Mouse (Mus musculus) frontal cortex, postnatal 14 days (tissue): ENCODE data around the gene Mettl2.

Source experiments
- DNase-seq, 2 experiments: peaks; one replicate each; pipeline ENCODE4 v3.0.0; 2022; ENCODE audit warnings: low spot score in 2 of 2

The Mettl2 gene

DNA sequence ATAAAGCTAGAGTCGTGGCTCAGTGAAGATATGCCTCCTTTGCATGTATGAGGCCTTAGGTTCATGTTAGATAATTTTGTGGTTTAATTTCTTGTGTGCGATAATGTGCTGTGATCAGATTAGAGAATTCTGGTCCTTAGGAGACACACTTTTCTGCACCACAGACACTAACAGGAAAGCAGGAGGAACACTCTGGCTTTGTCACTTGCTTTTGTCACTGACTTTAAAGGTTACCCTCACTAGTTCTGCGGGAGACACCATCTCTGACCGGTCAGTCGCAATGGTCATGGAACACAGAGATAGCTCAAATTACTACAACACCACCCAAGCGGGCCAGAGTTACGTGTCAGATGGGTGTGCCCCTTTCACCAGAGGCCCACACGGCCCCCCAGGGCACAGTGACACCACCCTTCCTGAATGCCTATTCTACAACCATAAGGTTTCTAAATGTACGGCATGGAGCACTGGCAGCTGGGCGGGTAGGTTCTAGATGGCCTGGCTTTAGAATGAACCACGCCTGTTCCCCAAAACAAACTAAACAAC is 26.2 kb downstream of the Mettl2 start:
- no peak for DNase-seq

DNA sequence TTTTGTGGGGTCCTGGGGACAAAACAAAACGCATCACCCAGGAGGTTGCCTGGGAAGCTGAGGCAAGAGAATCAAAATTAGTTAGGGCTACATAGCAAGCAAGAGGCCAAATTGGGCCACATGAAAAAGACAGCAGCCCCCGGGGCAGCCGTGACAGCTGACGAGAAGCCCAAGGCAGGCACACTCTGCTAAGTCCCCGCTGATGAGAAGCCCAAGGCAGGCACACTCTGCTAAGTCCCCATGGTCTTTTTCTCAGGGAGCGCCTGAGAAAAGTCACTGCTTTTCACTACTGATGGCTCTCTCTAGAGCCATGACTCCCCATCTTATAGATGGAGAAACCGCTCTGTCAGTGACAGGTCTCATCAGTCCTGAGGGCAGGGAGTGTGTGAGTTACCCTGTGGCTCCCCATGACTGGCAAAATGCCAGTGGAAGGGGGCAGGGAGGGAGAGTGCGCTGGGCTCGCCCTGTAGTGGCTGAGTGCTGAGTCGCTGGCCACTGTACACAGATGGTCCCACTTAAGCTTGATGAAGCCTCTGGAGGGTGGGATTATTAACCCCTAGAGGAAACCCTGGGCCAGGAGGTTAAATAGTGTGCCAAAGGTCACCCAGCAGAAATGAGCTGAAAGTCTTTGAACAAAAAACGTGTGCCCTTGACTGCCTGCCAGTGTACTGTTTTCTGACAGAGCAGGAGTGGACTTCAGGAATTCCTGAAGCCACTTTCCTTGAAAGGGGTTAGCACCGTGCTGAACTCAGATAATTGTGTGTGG is 27.0 kb downstream of the Mettl2 start:
- no peak for DNase-seq

DNA sequence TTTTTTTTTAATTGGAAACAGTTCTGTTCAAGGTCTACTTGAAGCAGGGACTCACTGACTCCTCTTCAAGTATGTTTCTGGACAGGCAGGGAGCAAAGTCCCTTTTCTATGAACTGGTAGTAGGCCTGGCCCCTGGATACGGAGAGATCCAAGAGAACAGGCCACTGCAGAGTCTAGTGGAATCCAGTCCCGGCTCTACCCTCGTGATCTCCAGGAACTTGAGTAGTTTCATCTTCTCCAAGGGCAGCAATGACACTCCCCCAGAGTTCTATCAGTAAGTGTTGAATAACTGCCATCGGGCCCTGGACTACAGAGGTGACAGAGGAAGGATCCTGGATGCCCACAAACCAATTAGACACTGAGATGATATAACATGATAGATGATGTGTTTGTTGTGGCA is 29.7 kb downstream of the Mettl2 start:
- DNase-seq, result no peak

DNA sequence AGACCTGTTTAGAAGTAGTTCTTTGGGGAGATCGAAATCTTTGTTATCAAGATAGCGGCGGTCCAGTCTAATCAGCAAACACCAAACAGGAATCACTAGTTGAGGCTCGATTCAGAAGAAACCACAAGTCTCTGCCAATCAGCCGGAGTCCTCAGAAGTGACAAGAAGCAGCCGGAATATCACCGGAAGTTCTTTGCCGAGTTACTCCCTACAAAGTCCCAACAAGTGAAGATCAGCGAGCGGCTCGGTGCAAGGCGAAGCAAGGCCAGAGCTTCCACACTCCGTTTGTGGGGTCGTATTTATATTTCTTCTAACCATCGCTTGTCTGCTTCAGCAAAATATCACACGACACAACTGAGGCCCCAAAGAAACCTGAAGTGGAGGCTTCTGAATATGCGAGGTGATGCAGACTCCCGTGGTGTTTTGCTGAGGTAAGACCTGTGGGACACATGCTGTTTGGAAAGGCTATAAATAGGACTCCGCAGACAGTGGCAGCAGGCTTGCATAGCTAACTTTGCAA is 30.6 kb downstream of the Mettl2 start:
- no peak for DNase-seq

DNA sequence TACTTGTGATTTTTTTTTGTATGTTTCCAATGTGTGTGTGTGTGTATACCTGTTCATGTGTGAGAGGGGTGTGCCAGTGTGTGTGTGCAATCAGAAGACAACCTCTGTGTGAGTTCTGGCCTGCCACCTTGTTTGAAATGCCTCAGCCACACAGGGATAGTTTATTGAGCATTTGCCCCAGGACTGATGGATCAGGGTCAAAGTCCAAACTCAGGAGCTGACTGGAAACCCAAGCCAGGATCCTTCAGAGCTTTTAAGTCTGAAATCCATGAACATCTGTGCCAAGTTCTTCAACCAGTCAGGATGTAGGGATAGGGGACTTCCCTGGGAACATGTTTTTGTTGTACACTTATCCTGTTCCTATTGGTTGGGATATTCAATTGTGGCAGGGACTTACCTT is 31.8 kb downstream of the Mettl2 start:
- no peak for DNase-seq

DNA sequence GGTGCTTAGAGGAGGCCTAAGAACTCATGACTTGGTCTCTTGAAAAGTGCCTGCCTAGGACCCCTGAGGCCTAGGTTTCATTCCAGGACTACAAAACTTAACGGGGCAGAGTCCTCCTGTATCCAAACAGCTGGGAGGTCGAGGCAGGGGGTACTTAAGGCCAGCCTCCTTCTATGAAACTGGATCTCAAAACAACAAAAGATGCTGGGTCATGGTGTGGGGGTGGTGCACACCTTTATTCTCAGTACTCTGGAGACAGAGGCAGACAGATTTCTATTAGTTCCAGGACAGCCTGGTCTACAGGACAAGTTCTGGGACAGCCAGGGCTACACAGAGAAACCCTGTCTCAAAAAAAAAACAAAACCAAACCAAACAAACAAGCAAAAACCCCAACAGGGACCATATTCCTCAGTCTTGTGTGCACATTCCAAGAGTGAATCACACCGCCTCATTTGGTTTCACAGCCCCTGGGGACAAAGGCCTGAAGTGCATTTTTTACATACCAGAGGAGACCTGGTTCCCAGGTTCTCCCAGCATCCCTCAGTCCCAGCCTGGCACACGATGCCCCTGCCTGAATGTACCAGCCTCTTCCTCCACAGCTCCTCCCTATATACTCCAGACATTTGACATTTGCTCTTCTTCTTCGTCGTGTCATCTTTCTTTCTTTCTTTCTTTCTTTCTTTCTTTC is 33.6 kb downstream of the Mettl2 start:
- no peak for DNase-seq

DNA sequence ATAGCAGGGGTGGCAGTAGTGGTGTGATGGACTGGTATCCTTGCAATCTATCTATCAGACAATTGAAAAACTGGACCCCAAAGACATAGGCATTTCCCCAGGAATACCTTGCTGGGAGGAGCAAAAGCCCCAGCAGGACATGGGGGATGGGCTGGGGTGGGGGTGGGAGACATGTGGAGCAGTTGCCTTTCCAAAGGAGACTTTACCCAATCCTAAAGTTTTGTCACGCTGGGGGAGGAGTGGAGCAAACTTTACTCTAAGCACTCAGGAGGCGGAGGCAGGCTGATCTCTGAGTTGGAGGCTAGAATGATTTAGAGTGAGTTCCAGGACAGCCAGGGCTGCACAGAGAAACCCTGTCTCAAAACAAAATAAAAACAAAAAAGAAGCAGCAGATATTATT is 35.2 kb downstream of the Mettl2 start:
- DNase-seq, result no peak

DNA sequence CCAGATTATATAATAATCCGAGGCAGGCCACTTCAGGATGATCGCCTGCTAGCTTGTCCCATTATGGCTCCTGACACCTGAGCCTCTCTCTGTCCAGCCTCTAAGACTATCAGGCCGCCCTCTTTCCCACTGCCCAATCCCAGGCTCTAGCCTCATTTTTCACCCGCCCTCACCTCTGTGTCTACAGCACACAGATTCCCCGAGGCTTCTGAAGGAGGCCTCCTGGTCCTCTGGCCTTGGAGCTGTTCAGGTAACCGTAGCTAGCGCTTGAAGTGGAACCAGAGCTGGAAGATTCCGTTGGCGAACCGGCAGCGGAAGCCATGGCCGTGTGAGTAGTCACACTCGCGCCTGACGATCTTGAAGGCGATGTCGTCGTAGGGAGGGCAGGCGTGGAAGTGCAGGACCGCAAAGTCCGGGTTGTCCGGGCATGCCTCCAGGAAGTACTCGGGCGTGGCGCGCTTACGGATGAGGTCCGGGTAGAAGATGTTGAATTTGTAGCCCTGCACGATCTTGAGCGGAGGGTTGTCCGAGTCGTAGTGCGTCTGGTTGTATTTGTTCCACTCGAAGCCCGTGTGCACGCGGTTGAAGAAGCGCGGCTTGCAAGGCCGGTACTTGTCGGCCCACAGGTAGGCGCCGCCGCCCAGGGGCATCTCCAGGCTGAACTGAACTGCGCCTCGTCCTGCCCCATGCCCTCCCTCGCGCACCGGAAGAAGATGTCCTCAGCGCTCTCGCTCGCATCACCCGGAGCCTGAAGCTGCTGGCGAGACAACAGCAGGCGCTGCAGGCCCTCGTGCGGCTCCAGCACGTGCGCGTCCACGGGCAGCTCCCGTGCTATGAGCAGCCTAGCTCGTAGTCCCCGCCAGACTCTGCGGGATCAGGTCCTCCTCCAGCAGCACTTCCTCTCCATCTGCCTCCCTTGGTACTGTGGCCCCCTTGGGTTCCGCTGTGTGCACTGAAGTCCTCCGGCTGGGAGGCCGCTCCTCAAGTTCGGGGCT is 38.6 kb downstream of the Mettl2 start:
- no peak for DNase-seq

DNA sequence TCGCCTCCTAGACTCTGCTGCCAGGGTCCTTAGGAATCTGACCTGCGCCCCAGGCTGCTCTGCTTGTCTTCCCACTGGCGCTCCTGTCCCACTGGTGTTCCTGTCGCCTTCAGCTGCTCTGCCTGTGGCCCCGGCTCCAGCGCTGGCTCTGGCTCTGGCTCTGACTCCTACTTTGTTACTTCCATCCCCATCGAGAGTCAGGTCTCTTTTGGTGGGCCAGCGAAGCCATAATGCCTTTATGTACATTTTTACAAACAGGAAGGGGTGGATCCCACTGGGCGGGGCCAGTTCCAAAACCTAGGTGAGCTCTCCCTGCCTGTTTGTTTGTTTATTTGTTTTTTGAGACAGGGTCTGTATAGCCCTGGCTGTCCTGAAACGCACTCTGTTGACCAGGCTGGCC is 40.6 kb downstream of the Mettl2 start:
- no peak for DNase-seq

DNA sequence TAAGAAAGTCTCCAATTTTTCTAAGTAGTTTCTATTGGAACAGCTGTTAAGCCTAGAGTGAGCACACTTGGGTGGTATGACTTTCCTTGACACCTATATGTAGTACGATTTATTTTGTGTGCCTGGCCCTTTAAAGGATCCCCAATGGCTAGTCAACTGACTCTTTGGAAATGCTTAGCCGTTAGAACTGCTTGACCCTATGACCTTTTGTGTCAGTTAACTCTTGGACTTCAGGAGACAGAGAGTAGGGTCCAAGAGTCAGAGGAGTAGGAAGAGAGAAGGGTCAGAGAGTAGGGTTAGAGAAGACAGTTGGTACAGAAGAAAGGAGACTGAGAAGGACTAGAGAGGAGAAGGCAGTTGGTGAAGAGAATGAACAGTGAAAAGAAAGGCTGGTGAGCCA is 52.3 kb downstream of the Mettl2 start, which contains the start of gene Tlk2:
Tlk2 (plus strand) TSS at position 292 of the 400 bp plus-strand sequence.
- no peak for DNase-seq

DNA sequence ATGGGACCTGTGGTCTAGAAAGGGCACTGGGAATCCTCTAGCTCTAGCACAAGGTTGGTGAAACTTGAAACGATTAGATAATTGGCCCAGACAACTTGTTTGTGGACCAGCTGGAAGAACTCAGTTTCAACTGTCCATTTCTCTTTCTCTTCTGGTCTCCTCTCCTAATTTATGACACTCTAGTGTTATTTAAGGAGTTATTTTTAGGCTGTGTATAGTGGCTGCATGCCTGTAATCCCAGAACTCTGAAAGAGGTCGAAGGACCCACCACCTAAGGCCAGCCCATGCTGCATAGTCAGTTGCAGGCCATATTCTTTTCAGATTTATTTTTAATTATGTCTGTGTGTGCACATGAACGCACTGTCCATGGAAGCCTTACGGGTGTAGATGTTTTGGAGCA is 53.3 kb downstream of the Mettl2 start:
- DNase-seq, result no peak

DNA sequence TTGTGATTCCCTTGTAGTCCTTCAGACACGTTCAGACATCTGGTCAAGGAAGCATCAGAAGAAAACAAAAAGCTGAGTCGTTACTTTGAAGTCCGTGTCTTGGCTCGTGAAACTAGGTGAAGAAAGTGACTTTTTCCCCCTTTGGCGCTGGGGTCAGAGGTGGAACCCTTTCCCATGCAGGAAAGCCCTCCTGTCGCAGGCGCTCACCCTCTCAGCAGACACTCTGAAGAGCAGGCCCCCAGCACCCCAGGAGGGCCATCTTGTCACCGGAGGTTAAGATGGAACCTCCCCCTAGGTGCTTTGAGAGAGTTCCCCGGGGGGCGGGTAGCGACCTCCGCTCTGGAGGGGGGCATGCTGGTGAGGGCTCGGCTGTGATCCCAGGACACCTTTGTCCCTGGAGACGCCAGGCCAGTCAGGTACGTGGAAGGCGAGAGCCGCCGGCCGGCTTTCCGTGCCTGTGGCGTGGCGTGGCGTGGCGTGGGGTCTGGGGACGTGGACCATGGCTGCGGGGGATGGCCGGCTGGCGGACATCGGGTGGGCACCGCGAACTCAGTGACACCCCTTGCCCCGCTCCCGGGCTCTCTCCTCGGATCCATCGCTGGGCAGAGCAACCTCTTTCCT is 54.4 kb downstream of the Mettl2 start:
- DNase-seq, result peak; percentile 18 to 19

DNA sequence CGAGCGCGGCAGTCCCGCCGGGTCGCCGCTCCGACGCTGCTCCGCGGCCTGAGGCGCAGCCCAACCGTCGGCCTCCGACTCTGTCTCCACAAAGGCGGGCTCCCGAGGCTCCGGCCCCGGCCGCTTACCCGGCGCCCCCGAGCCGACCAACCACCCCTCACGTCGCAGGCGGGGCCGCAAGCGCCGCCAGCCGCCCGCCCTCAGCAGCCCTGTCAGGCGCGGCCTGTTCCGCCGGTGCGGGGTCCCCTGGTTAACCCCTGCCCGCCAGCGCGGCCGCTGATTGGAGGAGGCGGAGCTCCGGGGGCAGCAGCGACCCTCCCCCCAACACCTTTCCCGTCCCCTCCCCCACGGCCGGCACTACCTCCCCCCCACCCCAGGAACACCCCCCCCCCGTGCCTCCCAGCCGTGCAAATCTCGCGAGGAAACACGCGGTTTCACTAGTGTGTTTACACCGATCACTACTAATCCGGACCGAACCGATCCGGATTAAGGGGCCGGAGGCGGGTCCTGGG is 55.0 kb downstream of the Mettl2 start:
- DNase-seq, result peak; percentile 82 to 87

DNA sequence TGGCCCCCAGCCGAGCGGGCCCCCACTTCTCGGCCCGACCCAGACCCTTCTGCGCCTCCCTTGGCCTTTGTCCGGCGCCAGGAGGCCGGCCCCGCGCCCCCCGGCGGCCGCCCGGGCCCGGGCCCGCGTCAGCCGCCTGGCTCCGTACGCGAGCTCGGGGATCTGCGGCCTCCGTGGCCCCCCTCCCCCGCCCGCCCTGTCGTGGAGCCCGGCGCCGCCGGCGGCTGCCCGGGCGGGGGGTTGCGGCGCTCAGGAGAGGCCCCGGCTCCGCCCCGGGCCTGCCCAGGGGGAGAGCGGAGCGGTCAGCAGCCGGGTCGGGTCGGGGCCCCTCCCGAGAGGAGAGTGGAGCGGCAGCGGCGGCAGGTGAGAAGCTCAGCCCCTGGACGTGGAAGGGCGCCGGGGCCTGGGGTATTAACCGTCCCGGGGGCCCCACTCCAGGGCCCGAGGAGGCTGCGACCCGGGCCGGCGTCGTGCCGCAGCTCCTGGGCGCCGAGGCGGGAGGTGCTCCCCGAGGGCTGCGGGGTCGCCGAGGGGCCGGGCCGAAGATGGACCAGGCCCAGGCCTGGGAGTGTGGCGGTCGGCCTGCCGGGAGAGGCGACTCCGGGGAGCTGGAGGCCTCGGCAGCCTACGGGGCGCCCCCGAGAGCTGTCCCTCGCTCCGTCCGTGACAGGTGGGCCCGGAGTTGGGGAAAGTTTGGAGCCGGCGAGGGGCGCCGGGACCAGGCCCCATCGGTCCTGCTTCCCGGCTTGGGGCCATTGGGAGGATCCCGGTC is 55.6 kb downstream of the Mettl2 start:
- DNase-seq, result peak; percentile 15 to 25

DNA sequence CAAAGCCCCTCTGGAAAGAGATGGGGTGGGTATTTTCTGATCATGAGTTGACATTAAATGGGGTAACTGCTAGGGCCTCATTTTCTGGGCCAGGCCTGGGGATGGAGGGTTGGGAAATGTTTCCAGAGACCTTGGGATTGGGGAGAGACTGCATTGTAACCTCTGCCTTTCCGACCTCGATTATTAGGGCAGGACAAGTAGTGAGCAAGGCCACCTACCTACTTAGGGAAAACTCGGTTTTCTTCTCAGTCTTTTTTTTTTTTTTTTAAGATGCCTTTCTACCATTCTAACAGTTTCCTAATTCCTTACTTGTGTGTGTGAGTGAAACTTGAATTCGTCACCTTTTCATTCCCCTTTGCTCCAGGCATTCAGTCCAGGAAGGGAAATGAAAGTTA is 56.2 kb downstream of the Mettl2 start:
- DNase-seq, result no peak

DNA sequence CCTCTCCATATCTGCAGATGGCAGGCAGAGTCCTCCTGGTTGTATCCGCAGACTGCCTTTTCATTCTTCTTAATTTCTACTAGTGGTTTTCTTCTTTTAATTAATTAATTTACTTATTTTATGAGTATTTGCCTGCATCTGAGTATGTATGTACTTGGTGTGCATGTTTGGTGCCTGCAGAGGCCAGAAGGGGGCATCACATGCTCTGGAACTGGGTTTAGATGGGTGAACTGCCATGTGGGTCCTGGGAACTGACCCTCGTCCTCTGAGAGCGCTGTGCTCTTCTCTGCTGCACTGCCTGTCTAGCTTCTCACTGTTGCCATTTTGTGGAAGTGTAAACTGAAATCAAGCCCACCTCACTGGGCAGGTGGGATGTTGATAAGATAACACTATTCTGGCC is 58.5 kb downstream of the Mettl2 start:
- DNase-seq, result no peak
